Mouse (Mus musculus) hematopoietic stem cell, adult 5-6 weeks (primary cell): ENCODE data around the gene Afmid. TPM values are rescaled to one million over a fixed set of nuclear protein-coding genes. Genes with fewer than 3 reads are reported as not detected.
"Not testable (repeated sequence)": the region's sequence is repeated elsewhere in the genome, so short reads cannot be mapped to it uniquely, and the experiment has no call there.

Experiments used
- ATAC-seq, 2 experiments: fragments of 125-278 bp in 1 of 2; replicated peaks in 1 of 2; 2 replicates each; pipeline ENCODE4 v1.8.0; 2016 to 2017; ENCODE audit warnings: inconsistent platforms in 2 of 2, mild to moderate bottlenecking in 2 of 2, moderate number of reproducible peaks in 2 of 2, low read depth in 1 of 2, moderate TSS enrichment in 1 of 2; ENCODE audit not compliant: low FRiP score in 2 of 2, poor library complexity in 2 of 2, severe bottlenecking in 2 of 2, insufficient read depth in 1 of 2, low TSS enrichment in 1 of 2
- total RNA-seq: library from RNA; stranded (forward); fragments of 172-1452, 232-1000 nt; gene quantifications from 2 replicates; pipeline ENCODE4 v1.2.3, GENCODE M21; 2017

Gene Afmid
- total RNA-seq, 1 experiment from 2014 or later = 4.5 TPM

DNA sequence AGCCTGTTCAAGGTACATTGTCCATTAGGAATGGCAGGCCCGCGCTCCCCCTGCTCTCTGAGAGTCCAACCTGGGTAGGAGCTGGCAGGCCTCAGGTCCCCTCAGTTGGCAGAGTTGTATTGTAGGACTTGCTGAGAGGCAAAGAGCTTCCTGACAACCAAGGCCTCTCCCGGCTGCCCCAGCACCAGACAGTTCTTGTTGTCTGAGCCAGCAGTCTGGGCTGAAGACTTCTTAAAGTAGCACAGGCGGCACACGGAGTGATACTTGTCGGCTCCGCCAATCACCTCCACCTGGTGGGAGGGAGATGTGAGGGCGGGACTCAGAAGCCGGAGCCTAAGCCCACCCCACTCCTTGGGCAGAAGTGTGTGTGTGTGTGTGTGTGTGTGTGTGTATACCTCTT lies 9.9 kb upstream of the Afmid start:
- not testable (repeated sequence) for ATAC-seq

DNA sequence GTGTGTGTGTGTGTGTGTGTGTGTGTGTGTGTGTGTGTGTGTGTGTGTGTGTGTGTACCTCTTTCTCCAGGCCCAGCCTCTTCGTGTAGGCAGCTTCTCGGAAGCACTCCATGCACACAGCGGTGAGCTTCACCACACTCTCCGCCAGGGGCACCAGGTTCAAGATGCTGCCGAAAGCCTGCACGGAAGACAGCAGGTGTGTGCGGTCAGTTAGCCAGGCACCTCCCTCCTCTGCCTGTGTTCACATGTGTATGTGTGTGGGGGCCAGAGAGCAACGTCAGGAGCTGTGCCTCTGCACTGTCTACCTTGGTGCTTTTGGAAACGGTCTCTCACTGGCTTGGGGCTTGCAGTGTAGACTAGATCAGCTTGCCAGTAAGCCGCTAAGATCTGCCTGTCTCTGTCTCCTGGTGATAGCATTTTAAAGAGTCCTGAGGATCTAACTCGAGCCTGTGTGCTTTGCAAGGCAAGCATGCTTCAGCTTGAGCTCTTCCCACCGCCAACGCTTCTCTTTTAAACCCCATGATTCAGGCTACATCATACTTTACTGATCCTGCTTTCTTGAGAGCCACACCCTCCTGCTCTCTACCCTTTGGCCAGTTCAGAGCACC lies 9.2 kb upstream of the Afmid start:
- ATAC-seq = no peak

DNA sequence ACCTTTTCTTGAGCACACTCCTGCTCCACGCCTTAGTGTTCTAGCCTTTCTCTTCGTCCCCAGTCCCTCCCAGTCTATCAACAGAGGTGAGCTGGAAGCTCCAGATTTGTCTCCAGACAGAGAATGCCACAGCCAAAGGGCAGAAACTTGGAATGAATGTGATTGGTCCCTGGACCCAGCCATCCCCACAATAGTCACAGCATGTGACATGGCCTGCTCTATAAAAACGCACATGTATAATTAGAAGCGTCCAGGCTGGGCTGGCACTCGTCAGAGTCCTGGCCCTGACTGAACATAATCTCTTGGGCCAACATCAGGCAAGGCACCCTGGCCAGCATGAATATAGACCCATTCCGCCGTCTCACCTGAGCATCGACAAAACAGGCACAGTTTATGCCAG lies 6.6 kb upstream of the Afmid start:
- ATAC-seq = no peak

DNA sequence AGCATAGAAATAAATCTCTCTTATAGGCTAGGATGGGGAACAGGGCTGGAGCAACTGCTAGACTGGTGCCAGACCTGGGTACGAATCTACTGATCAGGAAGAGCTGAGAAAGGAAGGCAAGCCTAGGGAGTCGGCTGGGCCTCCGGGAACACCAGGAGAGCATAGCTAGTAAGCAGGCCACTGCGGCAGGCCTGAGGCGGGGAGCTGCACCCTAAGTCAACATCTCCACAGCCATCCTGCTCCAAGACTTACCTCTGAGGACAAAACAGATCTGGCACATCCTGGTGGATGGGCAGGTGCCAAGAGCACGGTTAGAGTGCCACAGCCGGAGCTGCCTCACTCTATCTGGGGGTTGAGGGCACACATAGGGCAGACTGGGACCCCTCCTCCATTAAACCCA lies 5.6 kb upstream of the Afmid start:
- no peak for ATAC-seq

DNA sequence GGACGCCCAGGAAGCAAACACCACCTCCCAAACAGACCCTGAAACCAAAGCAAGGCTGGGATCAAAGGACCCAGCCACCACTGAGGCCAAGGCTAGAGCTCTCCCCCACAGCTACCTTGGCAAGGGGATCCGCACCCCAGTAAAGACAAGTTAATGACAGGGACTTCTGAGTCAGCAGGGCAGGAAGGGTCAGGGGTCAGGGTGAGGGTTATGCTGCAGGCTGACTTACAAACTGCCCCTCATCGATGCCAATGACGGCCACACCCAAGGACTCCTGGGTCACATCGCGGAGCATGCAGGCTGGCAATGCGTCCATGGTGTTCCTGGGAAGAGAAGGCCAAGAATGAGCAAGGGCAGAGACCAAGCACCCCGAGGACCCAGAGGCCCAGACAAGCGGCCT lies 3.9 kb upstream of the Afmid start:
- ATAC-seq = no peak

DNA sequence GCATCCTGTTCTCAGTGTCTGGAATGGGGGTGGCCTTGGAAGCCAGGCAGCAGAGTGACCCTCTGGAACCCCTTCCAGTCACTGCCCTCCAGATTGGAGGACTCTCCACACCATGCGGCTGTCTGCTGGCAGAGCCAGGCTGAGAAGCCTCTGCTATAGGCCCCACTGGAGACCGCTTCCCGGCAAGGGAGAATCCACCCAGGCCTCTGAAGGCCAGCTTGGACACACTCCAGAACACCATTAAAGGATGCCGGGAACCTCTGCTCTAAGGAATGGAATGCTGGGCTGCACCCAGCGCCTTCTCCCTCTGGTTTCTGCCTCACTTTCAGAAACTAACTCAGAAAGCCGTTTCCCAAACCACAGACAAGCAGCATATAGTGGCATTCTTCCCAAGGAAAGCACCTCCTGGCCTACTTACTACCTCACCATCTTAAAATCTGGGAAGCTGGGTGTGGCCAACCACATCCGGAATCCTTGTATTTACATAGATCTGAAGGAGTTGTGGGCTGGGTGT lies 2.9 kb upstream of the Afmid start:
- no peak for ATAC-seq

DNA sequence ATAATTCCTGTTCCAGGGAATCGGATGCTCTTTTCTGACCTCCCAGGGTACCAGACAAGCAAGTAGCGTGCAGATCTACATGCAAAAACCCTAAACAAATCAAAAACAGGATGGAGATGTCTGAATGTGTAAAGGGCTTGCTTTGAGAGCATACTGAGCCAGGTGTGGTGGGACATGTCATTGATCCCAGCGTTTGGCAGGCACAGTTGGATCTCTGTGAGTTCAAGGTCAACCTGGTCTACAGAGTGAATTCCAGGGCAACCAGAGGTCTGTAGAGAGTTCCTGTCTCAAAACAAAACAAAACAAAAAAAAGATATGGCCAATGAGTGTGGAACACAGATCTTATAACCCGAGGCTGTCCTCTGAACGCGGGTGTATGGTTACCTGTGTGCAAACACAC lies 2.3 kb upstream of the Afmid start:
- ATAC-seq = no peak

DNA sequence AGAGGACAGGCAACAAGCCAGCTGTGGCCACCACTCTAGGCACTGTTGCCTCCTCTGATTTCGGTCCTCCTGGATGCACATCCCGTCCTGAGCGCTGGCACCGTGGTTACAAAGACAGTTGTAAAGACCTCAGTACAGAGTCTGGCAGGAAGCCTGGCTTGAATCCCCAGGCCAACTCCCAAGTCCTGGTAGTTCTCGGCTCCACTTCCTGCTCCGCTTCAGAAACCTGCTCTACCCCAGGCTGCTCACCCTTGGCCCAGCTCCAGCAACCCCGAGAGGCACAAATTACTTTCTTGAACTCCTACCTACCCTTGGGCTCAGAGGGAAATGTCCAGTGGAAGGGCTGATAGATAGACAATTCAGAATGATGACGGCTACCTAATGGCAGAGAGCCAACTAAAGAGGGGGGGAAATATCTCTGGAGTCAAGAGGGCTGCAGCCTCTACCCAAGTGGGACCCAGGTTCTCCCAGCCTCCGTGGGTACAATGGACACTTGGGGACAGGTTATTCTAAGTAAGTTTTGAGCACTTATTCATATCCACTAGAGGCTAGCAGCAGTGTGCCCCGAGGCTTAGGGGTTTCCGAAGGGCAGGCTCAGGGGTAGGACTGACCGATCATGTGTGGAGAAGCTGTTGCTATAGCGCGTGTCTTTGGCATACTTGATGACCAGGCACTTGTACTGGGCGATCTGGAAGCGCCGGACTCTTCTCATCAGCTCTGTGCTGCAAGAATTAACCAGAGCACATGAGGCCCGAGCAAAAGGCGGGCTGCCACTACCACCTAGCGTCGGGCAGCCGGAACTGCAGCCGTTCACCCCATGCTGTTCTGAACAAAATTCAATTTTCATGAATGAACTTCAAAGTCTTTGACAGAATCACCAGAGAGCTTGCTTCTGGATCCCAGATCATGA lies 1.4 kb upstream of the Afmid start:
- peak; percentile 60 to 67 for ATAC-seq

DNA sequence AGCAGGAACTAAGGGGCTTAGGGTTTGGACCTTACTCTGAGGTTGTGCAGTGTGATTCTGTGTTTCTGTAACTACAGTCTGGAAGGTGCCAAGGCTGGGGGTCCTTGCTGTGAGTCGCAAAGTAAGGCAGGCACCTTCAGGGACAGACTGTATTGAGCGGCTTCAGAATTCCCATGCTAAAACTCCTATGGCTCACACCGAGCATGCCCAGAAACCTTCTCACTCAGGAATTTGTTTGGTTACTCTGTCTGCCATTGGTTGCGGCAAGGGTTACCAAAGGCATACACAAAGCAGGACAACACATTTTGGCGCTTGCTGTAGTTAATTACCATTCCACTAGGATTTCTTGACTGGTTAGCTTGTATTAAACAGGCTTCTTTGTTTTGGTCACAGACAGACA lies 440 bp downstream of the Afmid start:
- no peak for ATAC-seq

DNA sequence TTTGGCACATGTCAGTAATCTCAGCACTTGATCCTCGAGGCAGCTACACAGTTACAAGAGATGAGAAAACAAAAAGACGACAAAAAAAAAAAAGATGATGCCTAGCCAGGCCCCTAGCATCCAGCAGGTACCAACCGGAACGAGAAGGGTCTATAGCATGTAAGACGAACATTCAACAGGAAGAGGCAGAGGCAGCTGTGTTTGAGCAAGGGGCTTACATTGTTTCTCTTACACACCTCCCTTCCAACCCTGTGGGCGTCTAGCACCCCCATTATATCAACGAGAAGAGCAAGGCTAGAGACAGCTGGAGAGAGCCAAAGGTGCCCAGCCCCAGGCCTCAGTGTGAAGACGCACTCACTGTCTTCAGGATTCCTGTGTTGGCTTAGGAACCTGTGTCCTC lies 1.2 kb downstream of the Afmid start:
- ATAC-seq = no peak

DNA sequence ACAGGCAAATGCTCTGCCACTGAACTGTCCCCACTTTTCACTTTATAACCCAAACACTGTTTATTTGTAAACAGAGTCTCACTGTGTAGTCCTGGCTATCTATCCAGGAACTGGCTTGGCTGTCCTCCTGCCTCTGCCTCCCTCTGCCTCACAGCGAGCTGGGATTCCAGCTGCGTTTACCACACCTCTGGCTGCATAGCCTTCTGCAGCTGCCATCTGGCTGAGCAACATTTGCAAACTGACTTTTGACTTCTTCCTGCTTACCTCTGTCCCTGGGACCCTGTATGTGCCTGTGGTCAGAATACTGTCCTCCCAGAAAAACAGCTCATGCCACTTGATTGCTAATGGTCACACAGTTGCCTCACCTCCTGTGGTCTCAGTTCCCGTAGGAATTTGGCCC lies 1.7 kb downstream of the Afmid start:
- ATAC-seq = no peak

DNA sequence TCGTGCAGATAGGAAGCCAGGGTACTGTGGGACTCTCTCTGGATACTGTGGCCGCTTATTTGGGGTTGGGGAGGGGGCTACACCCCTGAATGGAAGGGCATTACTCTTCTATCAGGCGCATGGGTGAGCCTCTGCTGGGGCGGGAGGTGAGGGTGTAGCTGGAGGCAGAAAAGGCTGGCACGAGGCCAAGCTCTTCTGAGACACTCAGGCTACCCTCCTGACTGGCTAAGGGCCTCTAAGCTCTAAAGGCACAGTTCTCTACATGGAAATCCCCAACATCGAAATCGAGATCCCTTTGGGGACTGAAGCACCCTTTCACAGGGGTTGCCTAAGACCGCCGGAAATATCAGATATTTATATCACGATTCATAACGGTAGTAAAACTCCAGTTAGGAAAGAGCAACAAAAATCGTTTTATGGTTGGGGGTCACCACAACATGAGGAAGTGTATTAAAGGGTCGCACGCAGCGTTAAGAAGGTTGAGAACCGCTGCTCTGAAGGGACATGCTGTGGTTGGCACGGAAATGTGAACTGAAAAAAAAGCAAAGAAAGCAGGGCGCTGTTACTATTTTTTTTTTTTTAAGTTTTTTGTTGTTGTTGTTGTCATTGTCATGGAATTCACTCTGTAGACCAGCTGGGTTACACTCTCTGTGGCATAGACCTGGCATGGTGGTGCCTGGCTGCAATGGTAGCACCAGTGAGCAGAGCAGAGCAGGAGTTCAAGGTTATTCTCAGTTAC lies 2.6 kb downstream of the Afmid start:
- ATAC-seq = no peak

DNA sequence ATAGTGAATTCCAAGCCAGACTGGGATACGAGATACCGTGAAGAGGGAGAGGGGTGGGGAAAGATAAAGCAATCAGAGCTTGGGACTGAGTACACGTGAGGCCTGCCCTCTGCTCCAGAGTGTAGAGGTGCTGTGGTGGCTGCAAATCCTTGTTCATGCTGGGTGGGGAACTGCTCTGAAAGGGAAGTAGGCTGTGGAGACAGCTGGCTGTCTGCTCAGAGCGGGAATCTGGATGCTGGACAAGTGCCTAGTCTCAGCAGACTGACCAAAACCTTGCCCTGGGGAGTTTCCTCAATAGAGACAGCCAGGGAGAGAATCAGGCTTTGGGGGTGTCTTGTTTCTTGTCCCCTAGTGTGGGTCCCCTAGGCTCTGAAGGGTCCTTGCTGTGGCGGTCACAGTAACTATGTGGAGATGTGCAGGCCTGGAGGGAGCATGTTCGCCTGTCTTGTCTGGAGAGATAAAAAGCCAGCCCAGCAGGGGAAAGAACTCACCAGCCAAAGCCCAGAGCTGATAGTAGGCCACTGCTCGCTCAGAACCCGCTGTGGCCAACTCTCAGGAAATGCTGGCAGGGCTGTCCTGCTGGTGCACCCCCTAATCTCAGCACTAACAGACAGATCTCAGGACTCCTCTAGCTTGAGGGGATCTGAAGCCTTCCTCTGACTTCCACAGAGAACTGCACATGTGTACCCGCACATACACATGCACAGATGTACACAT lies 3.3 kb downstream of the Afmid start:
- ATAC-seq = no peak

DNA sequence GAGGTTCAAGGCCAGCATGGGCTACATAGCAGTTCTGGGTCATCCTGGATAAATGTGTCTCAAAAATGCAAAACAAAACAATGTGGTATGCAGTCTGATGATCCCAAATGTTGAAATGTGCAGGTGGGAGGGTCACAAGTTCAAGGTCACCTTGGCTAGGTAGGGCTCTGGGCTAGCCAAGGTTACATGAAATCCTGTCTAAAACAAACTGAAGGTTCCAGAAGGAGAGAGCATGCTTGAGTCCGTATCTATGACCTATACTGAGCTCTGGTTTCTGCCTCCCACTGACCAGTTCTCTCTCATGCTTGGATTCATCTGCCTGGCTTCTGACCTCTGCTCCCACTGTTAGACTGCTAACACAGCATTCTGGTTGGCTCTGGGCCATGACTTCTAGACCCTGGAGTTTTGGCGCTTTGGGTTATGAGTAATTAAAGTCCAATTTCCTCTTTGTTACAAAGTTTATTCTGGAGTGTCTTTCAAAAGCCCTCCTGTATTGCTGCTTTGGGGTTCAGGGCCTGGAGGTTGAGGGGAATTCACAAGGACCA lies 4.0 kb downstream of the Afmid start:
- no peak for ATAC-seq

DNA sequence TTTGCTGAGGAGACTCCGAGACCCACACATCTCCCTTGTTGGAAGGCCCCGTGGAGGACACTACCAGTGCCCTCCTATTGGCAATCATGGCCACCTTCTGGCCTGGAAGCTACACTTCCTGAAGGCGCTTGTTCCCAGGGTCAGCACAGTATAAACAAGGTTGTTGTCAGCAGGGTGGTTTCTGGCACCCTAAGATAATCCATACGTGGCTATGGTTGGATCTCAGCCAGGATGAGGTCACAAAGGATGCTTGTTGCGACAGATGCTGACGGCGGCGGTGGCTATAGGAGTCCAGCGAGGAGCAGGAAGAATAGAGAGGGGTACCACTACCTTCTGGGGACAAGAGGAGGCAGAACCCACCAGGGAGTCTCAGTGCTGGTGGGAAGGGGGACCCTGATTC lies 4.7 kb downstream of the Afmid start:
- no peak for ATAC-seq

DNA sequence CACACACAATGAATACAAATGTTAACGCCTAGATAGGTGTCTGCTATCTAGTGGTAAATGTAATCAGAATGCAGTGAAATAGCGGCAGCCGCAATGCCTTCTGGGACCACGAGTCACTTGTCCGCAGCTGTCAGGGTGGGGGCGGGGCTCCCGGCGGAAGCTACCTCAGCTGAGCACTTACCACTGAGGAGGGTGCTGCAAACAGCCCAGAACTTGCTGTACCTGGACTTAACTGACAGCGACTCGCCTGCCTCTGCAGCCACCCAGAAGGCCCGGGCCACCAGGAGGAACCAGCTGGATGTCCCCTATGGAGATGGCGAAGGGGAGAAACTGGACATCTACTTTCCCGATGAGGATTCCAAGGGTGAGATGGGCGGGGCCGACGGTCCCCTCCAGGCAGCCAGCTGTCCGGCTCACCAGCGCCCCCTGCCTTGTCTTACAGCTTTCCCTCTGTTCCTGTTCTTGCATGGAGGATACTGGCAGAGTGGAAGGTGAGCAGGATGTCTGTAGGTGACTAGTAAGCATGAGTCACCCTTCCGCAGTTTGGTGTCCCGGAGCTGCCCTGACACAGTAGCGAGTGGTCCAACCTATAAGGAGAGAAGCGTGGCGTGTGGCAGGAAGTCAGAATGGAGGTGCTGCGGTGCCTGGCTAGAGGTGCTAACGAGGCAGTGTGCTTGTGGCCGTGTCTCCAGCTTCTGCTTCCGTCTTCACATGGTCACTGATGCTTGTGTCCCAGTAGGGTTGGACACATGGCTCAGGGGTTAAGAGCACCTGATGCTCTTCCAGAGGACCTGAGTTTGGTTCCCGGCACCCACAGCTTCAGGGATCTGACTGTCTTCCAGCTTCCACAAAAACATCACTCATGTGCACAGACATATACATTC lies 6.6 kb downstream of the Afmid start:
- ATAC-seq = peak; percentile 87 to 88
